Mouse (Mus musculus) hematopoietic stem cell, adult 5-6 weeks (primary cell): ENCODE data around the gene Arfip1. TPM values are rescaled to one million over a fixed set of nuclear protein-coding genes. Genes with fewer than 3 reads are reported as not detected.
A peak's percentile ranks its signal among the peaks of the same experiment; 100 is the strongest.
"Not testable (repeated sequence)": the region's sequence is repeated elsewhere in the genome, so short reads cannot be mapped to it uniquely, and the experiment has no call there.

Experiments used
- ATAC-seq, 2 experiments: fragments of 125-278 bp in 1 of 2; replicated peaks in 1 of 2; 2 replicates each; pipeline ENCODE4 v1.8.0; 2016 to 2017; ENCODE audit warnings: inconsistent platforms in 2 of 2, mild to moderate bottlenecking in 2 of 2, moderate number of reproducible peaks in 2 of 2, low read depth in 1 of 2, moderate TSS enrichment in 1 of 2; ENCODE audit not compliant: low FRiP score in 2 of 2, poor library complexity in 2 of 2, severe bottlenecking in 2 of 2, insufficient read depth in 1 of 2, low TSS enrichment in 1 of 2
- total RNA-seq: library from RNA; stranded (forward); fragments of 172-1452, 232-1000 nt; gene quantifications from 2 replicates; pipeline ENCODE4 v1.2.3, GENCODE M21; 2017

Arfip1 gene
- total RNA-seq, 1 experiment from 2014 or later = 53.3 TPM

DNA sequence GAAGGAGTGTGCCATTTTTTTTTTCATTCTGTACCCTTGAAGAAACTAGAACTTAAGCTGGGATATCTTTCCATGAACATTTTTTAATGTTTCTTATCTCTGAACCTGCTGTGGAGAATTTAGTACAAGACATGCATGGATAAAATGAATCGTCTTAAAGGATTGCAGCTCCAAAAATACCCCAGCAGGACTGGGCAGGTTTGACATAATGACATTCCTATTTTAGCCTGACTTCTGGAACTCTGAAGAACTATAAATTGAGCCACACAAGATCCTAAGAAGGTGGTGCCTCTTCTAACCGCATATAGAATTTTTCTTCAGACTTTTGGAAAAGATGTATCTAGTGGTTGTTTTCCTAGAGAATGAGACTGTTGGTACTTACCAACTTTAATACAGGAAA is 10.8 kb upstream of the Arfip1 start, which contains the start of gene Tigd4:
Gene Tigd4, plus strand, starts transcription at position 301 of the 400 bp plus-strand sequence.
- ATAC-seq = no peak

DNA sequence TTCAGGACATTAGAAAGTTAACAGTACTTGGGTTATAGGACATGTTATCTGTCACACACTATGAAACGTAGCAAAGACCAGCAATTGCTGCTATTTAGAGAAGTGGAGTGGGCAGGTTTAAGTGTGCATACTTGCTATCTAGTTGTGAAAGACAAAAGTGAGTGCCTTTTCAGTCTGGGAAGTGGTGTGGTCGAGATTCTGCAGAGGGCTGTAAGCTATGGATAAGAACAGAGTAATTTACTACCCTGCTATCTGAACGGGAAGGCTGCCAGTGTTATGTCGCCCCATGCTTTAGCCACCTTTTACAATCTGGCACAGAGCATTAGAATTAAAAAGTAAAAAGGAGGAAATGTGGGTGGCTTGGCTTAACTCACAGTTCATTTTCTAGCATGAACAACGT is 4.3 kb upstream of the Arfip1 start:
- peak; percentile 23 to 30; a peak in 2 of 4 replicates for ATAC-seq

DNA sequence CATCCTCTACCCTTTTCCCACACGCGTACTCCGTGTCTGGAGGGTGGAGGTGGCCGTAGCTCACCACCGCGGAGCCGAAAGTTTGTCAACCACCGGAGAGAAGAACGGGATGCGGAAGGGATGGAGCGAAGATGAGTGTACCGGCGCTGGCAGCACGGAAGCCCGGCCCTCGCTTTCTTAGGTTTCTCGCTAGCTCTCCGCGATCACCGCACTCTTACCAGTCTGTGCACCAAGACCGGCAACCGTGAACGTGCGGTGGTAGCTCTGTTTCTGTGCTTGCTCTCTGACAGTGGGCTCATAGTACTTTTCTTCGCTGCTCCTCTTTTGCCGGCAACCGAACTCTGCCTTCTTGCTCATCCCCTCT is 470 bp upstream of the Arfip1 start:
- peak; percentile 9 to 31; a peak in 2 of 4 replicates for ATAC-seq

DNA sequence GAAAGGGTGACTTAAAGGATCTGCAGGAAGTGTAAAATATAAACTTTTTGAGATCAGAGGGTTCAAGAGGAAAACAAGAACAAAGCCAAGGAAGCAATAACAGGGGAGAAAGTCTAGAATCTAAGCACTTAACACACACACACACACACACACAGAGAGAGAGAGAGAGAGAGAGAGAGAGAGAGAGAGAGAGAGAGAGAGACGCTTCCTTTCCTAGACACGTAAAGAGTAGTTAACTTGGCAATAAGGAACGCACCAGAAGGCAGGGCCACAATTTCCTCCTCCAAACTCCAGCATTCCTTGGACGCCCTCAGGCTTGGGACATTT is 766 bp downstream of the Arfip1 start:
- ATAC-seq = no peak

DNA sequence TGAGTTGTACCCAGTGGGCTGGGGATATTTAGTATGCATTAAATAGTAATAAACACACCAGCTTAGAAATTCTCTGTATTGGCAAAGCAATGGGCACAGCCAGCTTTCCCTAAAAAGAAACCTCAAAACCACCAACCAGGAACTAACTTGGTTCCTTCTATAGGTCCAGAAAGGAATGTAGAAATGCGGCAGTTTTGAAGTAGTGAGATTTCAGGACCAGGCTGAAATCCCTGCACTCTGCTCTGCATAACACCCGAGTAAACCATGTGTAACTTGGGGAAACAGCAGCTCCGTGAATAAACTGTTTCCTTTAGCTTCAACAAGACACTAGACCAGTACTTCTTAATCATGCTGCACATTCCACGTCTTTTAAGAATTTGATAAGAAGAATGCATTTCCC is 1.7 kb downstream of the Arfip1 start:
- ATAC-seq = no peak

DNA sequence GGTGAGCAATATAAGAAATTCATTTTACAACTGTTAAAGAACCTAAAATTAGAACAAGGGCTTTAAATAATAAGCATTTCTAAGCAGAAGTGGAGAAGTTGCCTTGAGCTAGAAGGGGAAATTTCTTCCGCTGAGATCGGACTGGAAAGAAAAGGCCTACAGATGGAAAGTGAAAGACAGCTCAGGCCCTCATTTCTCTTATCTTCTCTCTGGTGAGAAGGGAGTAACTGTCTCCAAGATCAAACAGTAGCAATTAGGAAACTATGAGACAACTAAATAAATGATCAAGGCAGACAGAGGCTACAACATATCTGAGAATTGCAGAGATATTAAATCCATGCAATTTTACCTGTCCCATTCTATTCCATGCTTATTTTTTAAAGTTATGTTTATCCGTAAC is 11.9 kb downstream of the Arfip1 start:
- ATAC-seq = no peak

DNA sequence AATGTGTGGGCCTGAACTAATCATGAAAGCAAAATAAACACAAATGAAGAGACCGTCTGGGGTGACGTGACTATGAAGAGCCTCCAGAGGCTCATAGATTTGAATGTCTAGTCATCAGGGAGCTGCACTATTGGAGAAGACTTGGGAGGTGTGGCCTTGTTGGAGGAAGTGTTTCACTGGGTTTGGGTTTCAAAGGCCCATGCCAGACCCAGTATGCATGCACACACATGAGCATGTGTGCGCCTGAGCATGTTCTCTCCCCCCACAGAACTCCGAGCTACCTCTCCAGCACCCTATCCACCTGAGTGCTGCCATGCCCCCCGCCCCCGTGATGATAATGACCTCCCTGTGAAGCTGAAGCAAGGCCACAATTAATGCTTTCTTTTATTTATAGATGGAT is 12.8 kb downstream of the Arfip1 start:
- ATAC-seq = no peak

DNA sequence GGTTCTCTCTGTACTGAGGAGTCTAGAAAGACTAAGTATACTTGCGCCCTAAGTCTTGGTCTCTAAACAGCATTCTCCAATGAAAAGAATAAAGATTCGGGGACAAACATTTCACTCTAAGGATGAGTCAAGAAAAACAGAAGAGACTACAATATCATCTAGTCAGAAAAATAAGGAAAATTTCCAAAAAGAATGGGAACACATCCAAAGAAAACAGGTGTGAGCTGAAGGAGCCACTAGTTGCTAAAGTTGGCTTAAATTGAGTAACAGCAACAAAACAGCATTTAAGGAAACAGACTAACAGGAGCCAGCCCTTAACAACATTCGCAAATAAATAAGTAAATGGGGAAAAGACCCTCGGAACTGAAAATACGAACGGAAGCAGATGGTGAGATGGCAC is 13.9 kb downstream of the Arfip1 start:
- ATAC-seq = no peak

DNA sequence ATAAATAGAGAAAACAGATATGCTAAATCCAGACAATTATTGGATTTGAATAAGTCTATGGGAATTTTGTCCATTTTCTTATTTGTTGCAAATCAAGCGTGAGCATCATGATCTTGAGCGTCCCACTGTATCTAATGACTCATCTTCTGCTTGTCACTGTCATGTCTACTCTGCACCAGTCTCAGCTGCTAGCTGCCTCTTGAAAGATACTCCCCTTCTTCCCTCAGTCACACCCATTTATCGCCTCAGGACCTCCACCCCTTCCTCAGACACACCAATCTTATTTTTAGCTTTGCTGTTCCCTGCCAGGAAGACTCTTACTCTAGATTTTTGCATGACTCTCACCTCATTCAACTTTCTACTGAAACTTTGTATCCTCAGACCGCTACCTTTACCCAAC is 19.0 kb downstream of the Arfip1 start:
- no peak for ATAC-seq

DNA sequence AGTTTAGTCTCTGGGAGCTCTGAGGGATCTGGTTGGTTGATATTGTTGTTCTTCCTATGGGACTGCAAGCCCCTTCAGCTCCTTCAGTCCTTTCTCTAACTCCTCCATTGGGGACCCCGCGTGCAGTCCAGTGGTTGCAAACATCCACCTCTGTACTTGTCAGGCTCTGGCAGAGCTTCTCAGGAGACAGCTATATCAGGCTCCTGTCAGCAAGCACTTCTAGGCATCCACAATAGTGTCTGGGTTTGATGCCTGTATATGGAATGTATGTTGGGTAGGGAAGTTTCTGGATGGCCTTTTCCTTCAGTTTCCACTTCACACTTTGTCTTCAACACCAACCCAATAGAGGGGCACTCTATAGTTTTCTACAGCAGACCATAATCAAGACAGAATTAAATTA is 19.5 kb downstream of the Arfip1 start:
- ATAC-seq = not testable (repeated sequence)

DNA sequence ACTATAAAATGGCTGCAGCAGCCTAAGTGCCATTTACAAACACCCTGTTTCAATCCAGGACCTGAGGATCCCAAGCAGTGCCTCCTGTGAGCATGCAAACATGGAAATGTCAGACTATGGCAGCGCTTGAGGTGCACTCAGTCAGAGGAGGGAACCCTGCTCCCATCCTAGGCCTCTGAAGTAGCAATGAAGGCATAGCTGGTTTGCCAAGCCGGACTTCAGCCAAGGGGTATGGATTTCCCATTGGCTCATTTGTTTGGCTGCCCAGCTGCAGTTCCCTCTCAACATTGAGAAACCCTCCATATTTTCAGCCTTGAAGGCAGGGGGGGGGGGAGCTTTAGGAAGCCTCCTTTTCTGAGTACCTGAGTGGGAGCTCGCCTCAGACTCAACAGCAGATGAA is 24.1 kb downstream of the Arfip1 start:
- no peak for ATAC-seq

DNA sequence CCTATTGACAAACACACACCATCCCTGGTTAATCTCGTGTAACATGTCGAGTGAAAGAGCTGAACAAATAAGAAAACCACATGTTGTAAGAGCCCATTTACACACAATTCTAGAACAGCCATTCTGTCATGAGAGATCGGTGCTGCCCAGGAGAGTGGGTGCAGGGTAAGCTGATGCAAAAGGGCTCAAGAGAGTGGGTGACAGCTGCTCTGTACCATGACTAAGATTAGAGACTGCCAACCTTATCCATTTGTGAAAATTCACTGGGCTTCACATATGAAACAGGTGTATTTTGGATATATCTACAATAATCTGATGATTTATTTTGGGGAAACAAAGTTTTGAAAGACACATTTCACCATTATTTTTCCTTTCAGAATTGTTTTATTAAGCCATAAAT is 26.6 kb downstream of the Arfip1 start:
- ATAC-seq = no peak

DNA sequence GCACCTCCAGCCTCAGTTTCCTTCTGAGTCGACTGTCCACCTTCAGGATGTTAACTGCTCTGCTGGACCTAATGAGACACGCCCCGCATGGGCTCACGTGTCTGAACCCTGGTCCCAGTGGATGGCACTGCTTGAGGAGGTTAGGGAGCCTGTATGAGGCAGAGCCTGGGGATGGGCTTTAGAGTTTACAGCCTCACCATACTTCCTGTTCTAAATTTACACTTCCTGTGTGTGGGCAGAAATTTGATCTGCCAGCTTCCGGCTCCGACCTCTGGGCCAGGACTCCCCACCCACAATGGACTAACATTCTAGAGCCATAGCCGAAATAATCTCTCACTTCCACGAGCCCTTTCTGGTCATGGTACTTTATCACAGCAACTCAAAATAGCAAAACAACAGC is 35.2 kb downstream of the Arfip1 start:
- ATAC-seq = peak; percentile 12 to 32; a peak in 2 of 4 replicates

DNA sequence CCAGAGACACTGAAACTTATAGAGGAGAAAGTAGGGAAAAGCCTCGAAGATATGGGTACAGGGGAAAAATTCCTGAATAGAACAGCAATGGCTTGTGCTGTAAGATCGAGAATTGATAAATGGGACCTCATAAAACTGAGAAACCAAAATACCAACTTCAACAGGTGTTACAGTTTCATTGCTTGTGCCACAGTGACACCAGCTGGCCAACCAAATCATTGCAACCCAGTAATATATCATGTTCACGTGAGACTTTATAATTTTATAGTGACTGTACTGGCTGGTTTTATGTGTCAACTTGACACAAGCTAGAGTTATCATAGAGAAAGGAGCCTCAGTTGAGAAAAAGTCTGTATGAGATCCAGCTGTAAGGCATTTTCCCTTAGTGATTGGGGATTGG is 40.0 kb downstream of the Arfip1 start:
- ATAC-seq = peak in 1 of 2 experiments; percentile 58; a peak in 1 of 4 replicates

DNA sequence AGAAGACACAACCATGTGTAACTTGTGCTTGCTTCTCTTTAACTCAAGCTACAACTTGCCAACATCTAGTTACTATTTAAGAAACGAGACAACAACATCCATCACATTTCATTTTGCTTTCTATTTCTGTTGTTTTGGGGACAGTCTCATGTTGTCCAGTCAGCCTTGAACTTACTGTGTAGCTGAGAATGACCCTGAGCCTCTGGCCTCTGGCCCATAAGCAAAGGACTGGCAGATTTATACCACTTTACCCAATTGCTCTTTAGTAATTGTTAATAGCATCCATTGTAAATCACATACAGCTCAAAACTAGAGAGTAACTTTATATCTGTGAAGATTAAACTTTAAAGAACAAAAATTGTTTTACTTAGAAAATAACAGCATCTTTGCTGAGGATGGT is 40.5 kb downstream of the Arfip1 start:
- no peak for ATAC-seq

DNA sequence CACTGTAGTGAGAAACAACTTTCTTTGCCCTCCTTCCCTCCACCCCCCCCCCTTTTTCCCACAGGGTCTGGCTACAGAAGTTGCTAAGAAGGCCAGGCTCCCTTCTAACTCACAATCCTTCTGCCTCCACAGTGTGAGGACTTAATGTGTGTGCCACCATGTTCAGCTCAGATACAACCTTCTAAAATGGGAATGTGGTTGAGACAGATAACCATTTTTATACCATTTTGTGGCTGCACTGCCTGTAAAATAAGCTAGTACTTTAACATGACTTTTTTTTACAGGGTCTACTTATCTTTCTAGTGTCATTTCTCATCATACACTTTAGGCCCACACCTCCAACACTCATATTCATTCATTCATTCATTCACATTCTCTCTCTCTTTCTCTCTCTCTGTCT is 41.8 kb downstream of the Arfip1 start:
- ATAC-seq = no peak

DNA sequence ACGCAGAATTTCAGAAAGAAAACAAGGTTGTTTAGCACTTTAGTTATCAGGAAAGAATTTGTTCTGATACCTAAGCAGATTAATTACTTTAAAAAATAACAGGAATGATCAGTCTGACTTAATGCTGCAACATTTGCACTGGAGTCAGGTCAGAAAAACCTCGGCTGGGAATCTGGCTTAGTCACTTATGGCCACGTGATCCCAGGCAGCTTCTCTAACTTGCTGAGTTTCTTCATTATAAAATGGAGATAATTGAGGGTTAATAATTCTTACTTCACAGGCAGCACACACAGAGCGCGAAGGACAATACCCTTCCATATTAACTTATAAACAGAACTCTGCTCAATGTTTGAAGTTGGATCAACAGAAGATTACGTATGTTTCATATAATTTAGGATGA is 45.4 kb downstream of the Arfip1 start:
- ATAC-seq = no peak

DNA sequence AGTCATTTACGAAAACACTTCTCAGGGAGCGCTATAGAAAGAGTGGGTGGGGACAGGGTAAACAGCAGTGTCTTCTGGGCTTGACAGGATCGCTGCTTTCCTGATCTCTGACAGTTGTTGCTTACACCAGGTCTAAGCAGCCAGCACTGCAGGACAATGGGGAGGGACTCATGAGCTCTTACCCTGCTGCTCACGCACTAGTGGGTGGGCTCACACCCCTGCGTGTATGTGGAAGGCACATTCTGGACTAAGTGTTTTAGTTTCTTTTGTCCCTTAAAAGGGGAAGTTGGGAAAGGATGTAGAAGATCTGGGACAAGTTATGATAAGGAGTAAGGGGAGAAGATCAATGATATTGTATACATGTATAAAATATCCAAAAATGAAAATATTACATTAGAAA is 49.2 kb downstream of the Arfip1 start:
- ATAC-seq = no peak

DNA sequence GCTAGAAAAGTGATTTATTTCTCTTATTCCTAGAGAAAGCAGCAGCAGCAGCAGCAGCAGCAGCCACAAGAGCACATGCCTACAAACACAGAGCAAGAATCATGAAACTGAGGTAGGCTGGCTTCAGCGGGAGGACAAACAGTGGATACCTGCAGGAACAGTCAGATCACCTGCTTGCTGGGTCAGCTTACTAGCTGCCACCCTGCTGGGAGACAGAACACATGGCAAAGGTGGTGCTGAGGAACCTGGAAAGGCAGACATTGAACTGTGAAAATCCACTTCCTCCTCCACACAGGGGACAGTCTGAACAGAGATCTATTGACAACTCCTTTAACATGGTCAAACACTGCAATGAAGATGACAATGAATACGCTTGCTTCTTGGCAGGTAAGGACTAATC is 53.4 kb downstream of the Arfip1 start:
- no peak for ATAC-seq

DNA sequence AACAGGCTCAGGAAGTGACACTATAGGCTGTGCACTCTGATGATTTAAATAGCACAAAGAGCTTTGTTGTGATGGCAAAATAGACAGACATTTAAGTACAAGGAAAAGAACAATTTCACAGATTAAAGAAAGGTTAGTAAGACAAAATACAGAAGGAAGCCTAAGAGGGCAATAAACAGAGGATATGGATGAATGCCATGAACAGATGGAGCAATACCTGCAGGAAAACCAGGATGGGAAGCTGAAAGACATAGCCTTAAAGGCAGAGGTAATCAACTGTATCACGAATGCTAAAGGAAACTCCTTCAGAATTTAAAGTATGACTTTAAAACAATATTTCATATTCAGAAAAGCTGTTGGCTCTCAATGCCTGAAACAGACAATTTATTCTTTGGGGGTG is 57.5 kb downstream of the Arfip1 start:
- ATAC-seq = no peak
